7 mouse cellular contexts compared by ENCODE assay signal in the genomic region with DNA sequence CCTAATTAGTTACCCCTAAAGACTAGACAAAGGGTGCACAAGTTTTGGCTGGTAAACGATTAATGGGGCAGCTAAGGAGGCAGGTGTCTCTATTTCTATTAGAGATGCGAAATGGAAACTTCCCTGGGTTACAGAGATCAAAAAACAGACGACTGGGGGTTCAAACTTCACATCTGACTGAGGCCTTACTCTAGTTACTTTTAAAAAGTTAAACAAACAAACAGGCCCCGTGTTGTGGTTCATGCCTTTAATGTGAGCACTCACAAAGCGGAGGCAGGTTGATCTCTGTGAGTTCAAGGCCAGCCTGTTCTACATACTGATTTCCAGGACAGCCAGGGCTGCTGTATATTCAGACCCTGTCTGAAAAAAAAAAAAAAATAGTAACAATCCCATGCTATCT. TPM values are rescaled to one million over a fixed set of nuclear protein-coding genes. Genes with fewer than 3 reads are reported as not detected.
A peak's percentile ranks its signal among the peaks of the same experiment; 100 is the strongest.
DNase-seq lines count a peak whose midpoint lies in the region; ATAC-seq and TF ChIP-seq lines count a peak whose summit lies in the region.

No protein-coding gene starts in this region.

- DNase-seq in left cerebral cortex, adult 2 months (ENCODE audit: extremely low spot score in 1 of 2, low spot score in 2 of 2), result no peak
- DNase-seq in left cerebral cortex, postnatal 4 days, result no peak
- DNase-seq in forebrain, embryonic 11.5 days (ENCODE audit: low spot score), result no peak
- DNase-seq in left cerebral cortex, postnatal 36 days (ENCODE audit: low spot score in 2 of 2), result no peak
- DNase-seq in layer of hippocampus, adult 9-10 months (ENCODE audit: low spot score), result no peak

- TF ChIP-seq CTCF in left cerebral cortex, adult 2 months (IDR thresholded peaks at IDR 0.05), result no peak

- no peak overlapping the region; the same call in 1 of the 2 replicates for H3K9ac ChIP-seq in forebrain, embryonic 11.5 days (ENCODE audit: low read length)
- H3K9ac ChIP-seq in intestine, embryonic 16.5 days (ENCODE audit: low read depth, low read length), result no peak overlapping the region
- no peak overlapping the region for H3K9ac ChIP-seq in midbrain, embryonic 16.5 days (ENCODE audit: low read depth, low read length)

- intact Hi-C loops in left cerebral cortex, adult 2 months (cut with DNase I), result loop anchor here (2.0 to 5.0 kb wide), 2 partner anchors 70 to 115 kb away; a partner anchor contains a TSS
- intact Hi-C loops in left cerebral cortex, postnatal 4 days (cut with DNase I), result no loop called here
- intact Hi-C loops in left cerebral cortex, postnatal 36 days (cut with DNase I), result no loop called here

- no peaks in the 10 kb centered on the region for H3K27me3 ChIP-seq in forebrain, embryonic 11.5 days (ENCODE audit: control insufficient read depth, insufficient read depth, low read length)
- no peaks in the 10 kb centered on the region for H3K27me3 ChIP-seq in intestine, embryonic 16.5 days (replicated peaks; ENCODE audit: control insufficient read depth, insufficient read depth, low read length)
- H3K27me3 ChIP-seq in midbrain, embryonic 16.5 days (ENCODE audit: control insufficient read depth, insufficient read depth, low read depth, low read length), result no peaks in the 10 kb centered on the region

- no peak for ATAC-seq in forebrain, embryonic 11.5 days (replicated peaks; ENCODE audit: low FRiP score)
- ATAC-seq in intestine, embryonic 16.5 days, result no peak
- ATAC-seq in midbrain, embryonic 16.5 days, result no peak

- H3K4me1 ChIP-seq in forebrain, embryonic 11.5 days (replicated peaks; ENCODE audit: control insufficient read depth, insufficient read depth, low read length), result 0 out of 2 replicates have a peak, but pooled peaks cover 2% of the 10 kb centered on the region
- H3K4me1 ChIP-seq in intestine, embryonic 16.5 days (ENCODE audit: control insufficient read depth, insufficient read depth, low read length), result peaks cover 10% of the 10 kb centered on the region
- H3K4me1 ChIP-seq in midbrain, embryonic 16.5 days (ENCODE audit: control insufficient read depth, insufficient read depth, low read length), result peaks cover 26% of the 10 kb centered on the region

- H3K4me2 ChIP-seq in forebrain, embryonic 11.5 days (ENCODE audit: low read depth, low read length, severe bottlenecking), result peak overlapping the region; percentile 61; the same call in 1 of the 2 replicates
- peak overlapping the region; percentile 52; the same call in 1 of the 2 replicates for H3K4me2 ChIP-seq in intestine, embryonic 16.5 days (ENCODE audit: low read depth, low read length)
- H3K4me2 ChIP-seq in midbrain, embryonic 16.5 days (ENCODE audit: low read length), result peak overlapping the region; percentile 17

- H3K4me3 ChIP-seq in left cerebral cortex, adult 2 months, result peak overlapping the region; percentile 78
- no peak overlapping the region for H3K4me3 ChIP-seq in forebrain, embryonic 11.5 days (ENCODE audit: low read depth, low read length)
- no peak overlapping the region; the same call in 1 of the 2 replicates for H3K4me3 ChIP-seq in intestine, embryonic 16.5 days (ENCODE audit: low read length)
- no peak overlapping the region for H3K4me3 ChIP-seq in midbrain, embryonic 16.5 days (ENCODE audit: low read depth, low read length)

- H3K36me3 ChIP-seq in forebrain, embryonic 11.5 days (ENCODE audit: control insufficient read depth, insufficient read depth, low read length), result no peaks in the 10 kb centered on the region
- H3K36me3 ChIP-seq in intestine, embryonic 16.5 days (ENCODE audit: control insufficient read depth, insufficient read depth, low read length), result peaks cover 7% of the 10 kb centered on the region
- peaks cover 2% of the 10 kb centered on the region; the same call in 1 of the 2 replicates for H3K36me3 ChIP-seq in midbrain, embryonic 16.5 days (ENCODE audit: control insufficient read depth, insufficient read depth, low read length)

- no peaks in the 10 kb centered on the region for H3K9me3 ChIP-seq in forebrain, embryonic 11.5 days (ENCODE audit: control insufficient read depth, low read length)
- H3K9me3 ChIP-seq in intestine, embryonic 16.5 days (ENCODE audit: control insufficient read depth, low read length), result no peaks in the 10 kb centered on the region
- no peaks in the 10 kb centered on the region for H3K9me3 ChIP-seq in midbrain, embryonic 16.5 days (replicated peaks; ENCODE audit: control insufficient read depth, low read length, poor library complexity, severe bottlenecking)

- peak overlapping the region; percentile 99; the same call in 1 of the 2 replicates for H3K27ac ChIP-seq in left cerebral cortex, adult 2 months
- H3K27ac ChIP-seq in forebrain, embryonic 11.5 days (ENCODE audit: low read depth, low read length), result no peak overlapping the region
- no peak overlapping the region for H3K27ac ChIP-seq in intestine, embryonic 16.5 days (ENCODE audit: low read length)
- no peak overlapping the region for H3K27ac ChIP-seq in midbrain, embryonic 16.5 days (ENCODE audit: low read length)

- 84% methylated on average over 5 of the region's 5 CpGs for WGBS in forebrain, embryonic 11.5 days
- 78% methylated on average over 5 of the region's 5 CpGs for WGBS in intestine, embryonic 16.5 days
- 90% methylated on average over 5 of the region's 5 CpGs for WGBS in midbrain, embryonic 16.5 days

RNA-seq across cellular contexts. Expression of a gene that starts 1.6 kb away (rescaled TPM):
- 10 to 100 TPM; 68.5 to 69.7 TPM for total RNA-seq in left cerebral cortex, adult 2 months (2021)
- total RNA-seq in left cerebral cortex, postnatal 4 days (2021), result 10 to 100 TPM; 64.8 to 76.0 TPM
- 50.5 and 63.0 TPM in 2 replicates for polyA plus RNA-seq in forebrain, embryonic 11.5 days (2014; fragmentation: Nextera tagmentation; extraction: Ambion mirVana)
- 58.1 and 60.9 TPM in 2 replicates for polyA plus RNA-seq in intestine, embryonic 16.5 days (2015; fragmentation: Nextera tagmentation; extraction: Ambion mirVana)
- 49.1 and 51.7 TPM in 2 replicates for polyA plus RNA-seq in midbrain, embryonic 16.5 days (2015; fragmentation: Nextera tagmentation; extraction: Ambion mirVana)
- total RNA-seq in left cerebral cortex, postnatal 36 days (2021), result 10 to 100 TPM; 65.4 to 68.8 TPM
